Mouse (Mus musculus) limb, embryonic 15.5 days (tissue): Measurements from ENCODE around the gene Bdh2. TPM values are rescaled to one million over a fixed set of nuclear protein-coding genes. Genes with fewer than 3 reads are reported as not detected.

Source experiments
- ATAC-seq: fragments of 200-750 bp; cut with Nextera tagmentation; 2 replicates; pipeline ENCODE4 v1.8.0; 2017; ENCODE audit warnings: low read depth, moderate TSS enrichment; ENCODE audit not compliant: insufficient number of reproducible peaks, low FRiP score, low TSS enrichment
- H3K27ac ChIP-seq: fragments of 300-500 bp; sonication (generic); 2 replicates; pipeline ENCODE4 v1.5.1; 2015; ENCODE audit warnings: moderate library complexity, mild to moderate bottlenecking, inconsistent platforms
- H3K27me3 ChIP-seq: fragments of 300-500 bp; sonication (generic); 2 replicates; pipeline ENCODE4 v1.6.1; 2015; ENCODE audit warnings: inconsistent platforms
- H3K36me3 ChIP-seq: fragments of 300-500 bp; sonication (generic); 2 replicates; pipeline ENCODE4 v1.6.1; 2015; ENCODE audit warnings: inconsistent platforms
- H3K4me1 ChIP-seq: fragments of 300-500 bp; sonication (generic); 2 replicates; pipeline ENCODE4 v1.6.1; 2015; ENCODE audit warnings: inconsistent platforms
- H3K4me2 ChIP-seq: fragments of 300-500 bp; sonication (generic); 2 replicates; pipeline ENCODE4 v1.6.1; 2015; ENCODE audit warnings: mild to moderate bottlenecking, inconsistent platforms
- H3K4me3 ChIP-seq: fragments of 300-500 bp; sonication (generic); 2 replicates; pipeline ENCODE4 v1.5.1; 2015; ENCODE audit warnings: mild to moderate bottlenecking, inconsistent platforms
- H3K9ac ChIP-seq: fragments of 300-500 bp; sonication (generic); 2 replicates; pipeline ENCODE4 v1.6.1; 2015; ENCODE audit warnings: inconsistent platforms
- H3K9me3 ChIP-seq: fragments of 300-500 bp; sonication (generic); 2 replicates; pipeline ENCODE4 v1.6.1; 2016; ENCODE audit warnings: inconsistent platforms
- WGBS: fragments of 180-500 bp; shearing (Covaris S2); methylation state at CpG from one replicate; pipeline ENCODE4 v1.1.7; 2015; 5-methylcytosine and 5-hydroxymethylcytosine counted together
- polyA plus RNA-seq: library from polyadenylated mRNA; unstranded; fragments of >200 nt; fragmentation: Nextera tagmentation; extraction: Ambion mirVana; gene quantifications from 2 replicates; pipeline ENCODE4 v1.2.1, GENCODE M21; 2015

The Bdh2 gene
- polyA plus RNA-seq, 1 experiment from 2014 or later: 14.7 TPM

DNA sequence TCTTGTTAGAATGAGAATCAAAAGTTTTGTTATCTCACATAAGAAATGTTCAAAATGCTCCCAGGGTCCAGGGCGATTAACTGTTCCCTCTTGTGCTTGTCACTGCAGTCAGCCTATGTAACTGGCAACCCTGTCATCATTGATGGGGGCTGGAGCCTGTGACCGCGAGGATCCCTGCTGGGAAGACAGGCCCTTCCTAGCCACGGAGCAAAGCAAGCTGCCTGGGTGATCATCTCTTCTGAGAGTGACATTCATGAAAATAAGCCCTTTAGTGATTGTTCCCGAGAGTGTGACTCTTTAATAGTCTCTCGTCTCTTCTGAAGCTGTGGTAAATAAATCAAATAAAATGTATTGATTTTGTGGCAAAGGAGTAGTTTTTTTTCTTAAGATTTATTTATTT is 23.0 kb downstream of the Bdh2 start:
- 43% methylated on average over 6 of the region's 6 CpGs for WGBS
- peaks cover 11% of the 10 kb centered on the region for H3K4me1 ChIP-seq
- no peak overlapping the region for H3K9ac ChIP-seq
- no peaks in the 10 kb centered on the region for H3K9me3 ChIP-seq
- no peaks in the 10 kb centered on the region for H3K27me3 ChIP-seq
- no peak overlapping the region for H3K4me3 ChIP-seq
- no peak overlapping the region for H3K27ac ChIP-seq
- no peak for ATAC-seq
- H3K36me3 ChIP-seq: no peaks in the 10 kb centered on the region
- no peak overlapping the region for H3K4me2 ChIP-seq

DNA sequence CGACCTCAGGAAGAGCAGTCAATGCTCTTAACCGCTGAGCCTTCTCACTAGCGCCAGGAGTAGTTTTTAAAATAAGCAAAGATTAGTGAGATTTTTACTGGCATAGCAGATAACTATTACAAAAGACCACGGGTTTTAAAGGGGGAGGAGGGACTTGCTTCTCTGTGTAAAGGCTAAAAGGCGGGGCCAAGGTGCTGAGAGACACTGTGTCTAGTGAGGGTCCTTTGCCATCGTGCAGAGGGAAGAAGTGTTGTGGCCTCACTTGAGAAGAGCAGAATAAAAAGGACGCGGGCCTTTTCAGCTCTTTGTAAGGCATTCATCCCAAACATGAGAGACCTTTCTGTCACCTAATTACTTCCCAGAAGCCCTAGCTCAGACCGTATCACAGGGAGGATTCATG is 23.5 kb downstream of the Bdh2 start:
- H3K4me3 ChIP-seq: no peak overlapping the region
- H3K9me3 ChIP-seq: no peaks in the 10 kb centered on the region
- no peak for ATAC-seq

DNA sequence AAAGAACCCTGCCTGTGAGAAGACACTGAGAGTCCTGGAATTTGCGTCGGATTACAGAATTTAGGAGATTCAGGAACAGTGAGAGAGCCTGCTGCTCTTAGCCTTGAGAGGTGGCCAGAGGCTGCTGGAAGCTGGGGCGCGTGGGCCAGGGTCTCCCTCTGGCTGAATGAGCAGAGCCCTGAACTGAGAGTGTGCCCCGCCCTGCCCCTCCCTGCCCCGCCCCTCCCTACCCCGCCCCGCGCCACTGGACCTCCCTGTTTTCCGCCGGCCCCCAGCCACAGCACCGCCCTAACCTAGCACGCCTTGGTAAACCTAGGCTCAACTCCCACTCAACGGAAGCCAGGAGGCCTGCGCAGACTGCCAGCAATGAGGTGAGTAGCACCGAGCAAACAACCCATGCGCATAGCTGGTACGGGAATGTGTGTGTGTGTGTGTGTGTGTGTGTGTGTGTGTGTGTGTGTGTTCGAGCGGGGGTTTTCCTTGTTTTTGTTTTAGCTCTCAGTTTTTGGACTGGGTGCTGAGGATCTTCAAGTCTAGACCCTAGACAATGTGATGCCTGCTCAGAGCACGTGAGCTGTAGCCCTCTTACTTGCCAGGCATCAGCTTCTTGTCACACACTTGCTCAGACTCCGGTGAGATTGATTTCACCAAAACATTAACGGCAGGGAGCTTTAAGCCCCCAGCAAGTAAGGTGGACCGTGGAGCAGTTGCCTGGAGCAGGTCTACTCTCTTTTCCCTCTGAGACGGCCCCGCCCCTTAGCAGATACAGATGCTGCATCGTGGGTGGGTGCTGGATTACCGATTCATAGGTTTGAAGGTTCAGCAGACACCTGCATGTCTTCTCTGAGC is 26.6 kb downstream of the Bdh2 start, which contains the start of gene Slc9b2:
TSS of gene Slc9b2 (plus strand) at position 290 of the 849 bp plus-strand sequence.
- no peak within 1 kb of the TSS for H3K9ac ChIP-seq
- H3K4me3 ChIP-seq: peak within 1 kb of the TSS; percentile 37
- H3K27ac ChIP-seq: no peak within 1 kb of the TSS

More for the DNA sequence above, 23.5 kb downstream of the Bdh2 start:
- H3K27ac ChIP-seq: no peak overlapping the region
- no peak overlapping the region for H3K4me2 ChIP-seq
- no peak overlapping the region for H3K9ac ChIP-seq
- H3K4me1 ChIP-seq: peaks cover 11% of the 10 kb centered on the region
- WGBS: 37% methylated on average over 9 of the region's 9 CpGs
- H3K27me3 ChIP-seq: no peaks in the 10 kb centered on the region
- no peaks in the 10 kb centered on the region for H3K36me3 ChIP-seq

DNA sequence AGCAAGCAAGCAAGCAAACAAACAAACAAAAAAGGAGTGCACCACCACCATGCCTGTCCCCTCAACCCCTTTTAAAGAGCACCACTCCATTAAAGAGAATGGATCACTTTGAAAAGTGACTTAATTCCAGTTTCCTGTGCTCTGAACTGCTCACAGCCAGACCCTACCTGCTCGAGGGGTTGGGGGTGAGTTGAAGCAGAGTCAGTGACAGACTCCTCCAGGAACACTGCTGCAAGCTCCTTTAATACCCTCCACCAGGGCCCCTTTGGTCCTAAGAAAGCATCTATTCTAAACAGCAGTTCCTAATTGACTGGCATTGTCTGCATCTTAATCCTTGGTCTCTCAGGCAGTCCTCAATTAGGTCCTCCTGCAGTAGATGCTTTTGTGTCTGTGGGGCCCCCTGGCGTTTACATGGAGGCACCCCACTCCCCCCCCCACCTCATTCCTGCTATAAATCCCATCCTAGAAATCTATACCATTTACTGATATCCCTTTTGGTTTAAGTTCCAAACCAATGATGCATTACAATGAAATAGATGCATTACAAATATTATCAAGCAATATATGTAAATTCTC is 32.0 kb downstream of the Bdh2 start:
- Histone ChIP-seq H3K27me3 (no peaks in the 10 kb centered on the region), H3K27ac (no peak overlapping the region), H3K4me1 (peaks cover 2% of the 10 kb centered on the region; the same call in 1 of the 2 replicates), H3K9me3 (no peaks in the 10 kb centered on the region), H3K9ac (no peak overlapping the region), H3K4me2 (no peak overlapping the region), H3K4me3 (no peak overlapping the region), H3K36me3 (no peaks in the 10 kb centered on the region)
- no peak for ATAC-seq
- WGBS: 35% methylated on average over 2 of the region's 2 CpGs

More for the DNA sequence above, 26.6 kb downstream of the Bdh2 start, which contains the start of gene Slc9b2:
- peak; percentile 80; the same call in 1 of the 2 replicates for ATAC-seq
- 11% methylated on average over 26 of the region's 28 CpGs for WGBS
- peak within 1 kb of the TSS; percentile 75 for H3K4me2 ChIP-seq
- no peaks in the 10 kb centered on the region for H3K27me3 ChIP-seq
- H3K9me3 ChIP-seq: no peaks in the 10 kb centered on the region
- H3K4me1 ChIP-seq: peaks cover 11% of the 10 kb centered on the region
- no peaks in the 10 kb centered on the region for H3K36me3 ChIP-seq

DNA sequence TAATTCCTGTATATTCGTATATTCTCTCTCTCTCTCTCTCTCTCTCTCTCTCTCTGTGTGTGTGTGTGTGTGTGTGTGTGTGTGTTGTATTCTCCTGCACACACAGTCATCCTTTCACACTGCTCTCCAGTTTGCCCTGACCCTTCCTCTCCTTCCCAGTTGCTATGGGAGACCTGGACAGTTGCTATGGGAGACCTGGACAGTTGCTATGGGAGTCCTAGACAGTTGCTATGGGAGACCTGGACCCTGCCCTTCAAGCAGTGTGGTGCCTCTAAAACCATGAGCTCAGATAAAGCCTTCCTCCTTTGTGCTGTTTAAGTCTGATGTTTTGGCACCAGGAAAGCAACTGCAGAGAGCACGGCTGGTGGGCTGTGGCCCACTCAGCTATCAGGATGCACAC is 32.7 kb downstream of the Bdh2 start:
- no peaks in the 10 kb centered on the region for H3K9me3 ChIP-seq
- H3K9ac ChIP-seq: no peak overlapping the region
- WGBS: 80% methylated on average over 2 of the region's 2 CpGs
- no peaks in the 10 kb centered on the region for H3K36me3 ChIP-seq
- no peaks in the 10 kb centered on the region for H3K27me3 ChIP-seq
- H3K4me1 ChIP-seq: no peaks in the 10 kb centered on the region
- H3K4me2 ChIP-seq: no peak overlapping the region
- no peak overlapping the region for H3K27ac ChIP-seq
- H3K4me3 ChIP-seq: no peak overlapping the region
- ATAC-seq: no peak

DNA sequence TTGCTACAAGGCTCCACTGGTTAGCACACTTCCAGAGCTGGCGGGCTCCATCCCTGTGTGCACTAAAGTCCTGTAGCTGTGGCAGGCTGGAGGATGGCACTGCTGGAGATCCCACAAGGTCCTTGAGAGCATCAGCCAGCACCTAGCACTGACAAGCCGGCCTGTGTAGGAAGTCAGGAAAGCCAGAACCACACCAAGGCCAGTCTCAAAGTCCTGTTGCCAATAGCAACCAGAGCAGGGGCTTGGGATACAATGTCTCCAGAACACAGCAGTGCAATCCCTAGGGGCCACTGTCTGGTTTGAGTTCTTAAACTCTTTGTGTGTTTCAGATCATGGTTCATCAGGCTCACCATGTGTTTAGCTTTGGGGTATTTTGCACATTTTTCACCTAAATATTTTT is 33.8 kb downstream of the Bdh2 start:
- H3K9ac ChIP-seq: no peak overlapping the region
- no peaks in the 10 kb centered on the region for H3K27me3 ChIP-seq
- no peak for ATAC-seq
- no peaks in the 10 kb centered on the region for H3K9me3 ChIP-seq
- no peaks in the 10 kb centered on the region for H3K36me3 ChIP-seq
- H3K4me2 ChIP-seq: no peak overlapping the region
- no peaks in the 10 kb centered on the region for H3K4me1 ChIP-seq
- no peak overlapping the region for H3K27ac ChIP-seq
- WGBS: 67% methylated on average over 2 of the region's 2 CpGs
- no peak overlapping the region for H3K4me3 ChIP-seq

DNA sequence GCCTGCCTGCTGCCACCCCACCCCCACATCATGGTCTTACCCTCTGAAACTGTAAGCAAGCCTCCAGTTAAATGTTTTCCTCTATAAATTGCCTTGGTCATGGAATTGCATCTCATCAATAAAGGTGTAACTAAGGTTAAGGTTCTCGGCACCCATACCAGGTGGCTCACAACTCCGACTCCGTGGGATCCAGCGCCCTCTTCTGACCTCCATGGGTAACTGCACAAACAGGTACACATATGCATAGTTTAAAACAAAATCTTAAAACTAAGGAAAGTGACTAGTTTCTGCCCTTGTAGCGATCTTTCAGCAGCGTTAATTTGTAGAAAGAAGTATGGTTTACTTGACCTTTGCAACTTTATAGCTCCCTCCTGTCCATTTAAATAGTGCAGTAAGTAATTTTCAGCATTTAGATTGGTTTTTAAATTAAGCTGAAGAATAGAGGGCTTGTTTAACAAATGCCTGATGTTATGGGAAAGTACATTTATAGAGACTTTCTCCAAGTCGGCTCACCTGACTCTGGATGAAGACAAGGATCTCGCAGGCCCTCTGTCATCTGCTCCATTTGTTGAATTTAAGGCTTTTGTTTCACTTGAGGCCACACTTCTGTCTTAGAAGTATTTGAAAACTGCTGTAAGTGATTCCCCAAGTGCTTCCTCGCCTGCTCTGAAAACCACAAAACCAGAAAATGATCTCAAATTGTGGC is 34.9 kb downstream of the Bdh2 start:
- Histone ChIP-seq H3K27ac (no peak overlapping the region), H3K9me3 (no peaks in the 10 kb centered on the region), H3K4me2 (no peak overlapping the region), H3K9ac (no peak overlapping the region), H3K4me3 (no peak overlapping the region), H3K4me1 (no peaks in the 10 kb centered on the region), H3K36me3 (no peaks in the 10 kb centered on the region), H3K27me3 (no peaks in the 10 kb centered on the region)
- WGBS: 66% methylated on average over 9 of the region's 9 CpGs
- no peak for ATAC-seq

DNA sequence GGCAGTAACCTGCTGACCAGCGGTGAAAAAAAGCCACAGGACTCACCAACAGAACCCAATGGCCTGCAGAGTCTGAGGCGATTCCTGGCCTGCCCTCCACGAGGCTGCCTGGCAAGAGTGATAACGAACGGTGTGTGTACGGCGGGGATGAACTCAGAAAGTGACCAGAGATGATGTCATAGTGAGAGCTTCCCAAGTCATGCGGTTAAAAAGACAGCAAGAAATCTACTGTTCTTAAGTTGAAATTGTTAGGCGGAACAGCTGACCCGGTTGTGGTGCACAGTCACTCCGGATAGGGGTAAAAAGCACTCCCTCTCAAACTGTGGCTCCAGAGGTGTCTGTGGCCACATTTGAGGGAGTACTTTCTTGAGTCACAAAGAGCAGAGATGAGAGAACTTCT is 37.3 kb downstream of the Bdh2 start:
- ATAC-seq: no peak
- no peaks in the 10 kb centered on the region for H3K9me3 ChIP-seq
- H3K4me3 ChIP-seq: no peak overlapping the region
- WGBS: 81% methylated on average over 11 of the region's 11 CpGs
- no peaks in the 10 kb centered on the region for H3K27me3 ChIP-seq
- no peaks in the 10 kb centered on the region for H3K36me3 ChIP-seq
- H3K9ac ChIP-seq: no peak overlapping the region
- no peak overlapping the region for H3K4me2 ChIP-seq
- H3K27ac ChIP-seq: no peak overlapping the region
- H3K4me1 ChIP-seq: no peaks in the 10 kb centered on the region

DNA sequence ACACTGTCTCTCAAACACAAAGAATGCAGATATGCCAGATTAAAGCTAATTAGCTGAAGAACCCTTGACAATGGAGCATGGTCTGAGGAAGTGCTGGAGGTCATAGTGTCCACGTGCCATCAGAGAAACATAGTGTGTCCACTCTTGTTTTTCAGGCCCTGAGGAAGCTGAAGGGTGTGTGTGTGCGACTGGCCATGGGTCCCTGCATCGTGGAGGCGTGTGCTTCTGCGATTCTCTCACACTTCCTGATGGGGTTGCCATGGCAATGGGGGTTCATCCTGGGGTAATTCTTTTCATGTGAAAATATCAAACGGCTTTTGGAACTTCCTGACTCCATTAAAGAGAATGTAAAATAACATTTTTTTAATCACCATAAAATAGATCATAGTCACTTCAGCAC is 43.3 kb downstream of the Bdh2 start:
- no peaks in the 10 kb centered on the region for H3K4me1 ChIP-seq
- H3K4me3 ChIP-seq: no peak overlapping the region
- H3K4me2 ChIP-seq: no peak overlapping the region
- H3K27me3 ChIP-seq: no peaks in the 10 kb centered on the region
- no peak for ATAC-seq
- no peak overlapping the region for H3K27ac ChIP-seq
- H3K9ac ChIP-seq: no peak overlapping the region
- WGBS: 62% methylated on average over 6 of the region's 6 CpGs
- no peaks in the 10 kb centered on the region for H3K36me3 ChIP-seq
- no peaks in the 10 kb centered on the region for H3K9me3 ChIP-seq

DNA sequence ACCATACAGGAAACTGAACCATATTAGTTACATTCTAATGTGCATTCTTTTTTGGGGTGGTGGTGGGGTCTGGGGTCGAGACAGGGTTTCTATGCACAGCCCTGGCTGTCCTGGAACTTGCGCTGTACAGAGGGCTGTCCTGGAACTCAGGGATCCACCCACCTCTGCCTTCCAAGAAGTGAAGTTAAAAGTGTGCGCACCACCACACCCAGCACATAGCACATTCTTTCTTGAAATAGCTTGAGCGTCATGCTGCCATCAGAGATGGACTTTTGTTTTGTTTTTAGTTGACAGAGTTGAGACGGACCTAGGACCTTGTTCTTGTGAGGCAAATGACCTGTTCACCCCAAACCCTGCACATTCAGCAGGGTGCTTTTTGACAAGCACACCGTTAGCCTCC is 46.2 kb downstream of the Bdh2 start:
- no peaks in the 10 kb centered on the region for H3K9me3 ChIP-seq
- whole genome bisulfite sequencing: 70% methylated on average over 6 of the region's 6 CpGs
- no peak for ATAC-seq

DNA sequence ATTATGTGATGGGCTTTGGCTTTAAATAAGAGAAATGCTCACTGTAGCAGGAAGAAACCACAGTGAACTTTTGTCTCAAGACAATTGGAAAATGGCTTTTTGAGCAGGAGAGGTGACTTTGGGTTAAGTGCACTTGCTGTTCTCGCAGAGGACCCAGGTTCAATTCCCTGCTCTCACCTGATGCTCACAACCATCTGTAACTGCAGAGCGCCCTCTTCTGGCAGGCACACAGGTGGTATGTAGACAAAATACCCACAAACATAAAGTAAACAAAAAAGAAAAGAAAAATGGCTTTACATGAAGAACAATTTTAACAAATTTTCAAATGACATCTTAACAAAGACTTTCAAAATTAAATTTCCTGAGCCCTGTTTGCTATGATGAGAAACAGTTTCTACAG is 46.6 kb downstream of the Bdh2 start:
- Histone ChIP-seq H3K27ac (no peak overlapping the region), H3K4me3 (no peak overlapping the region), H3K9me3 (no peaks in the 10 kb centered on the region), H3K27me3 (no peaks in the 10 kb centered on the region), H3K36me3 (no peaks in the 10 kb centered on the region), H3K4me2 (no peak overlapping the region), H3K9ac (no peak overlapping the region), H3K4me1 (no peaks in the 10 kb centered on the region)
- no peak for ATAC-seq
- WGBS: 62% methylated on average over 2 of the region's 2 CpGs

More for the DNA sequence above, 46.2 kb downstream of the Bdh2 start:
- Histone ChIP-seq H3K27me3 (no peaks in the 10 kb centered on the region), H3K9ac (no peak overlapping the region), H3K4me2 (no peak overlapping the region), H3K36me3 (no peaks in the 10 kb centered on the region), H3K27ac (no peak overlapping the region), H3K4me1 (no peaks in the 10 kb centered on the region), H3K4me3 (no peak overlapping the region)

DNA sequence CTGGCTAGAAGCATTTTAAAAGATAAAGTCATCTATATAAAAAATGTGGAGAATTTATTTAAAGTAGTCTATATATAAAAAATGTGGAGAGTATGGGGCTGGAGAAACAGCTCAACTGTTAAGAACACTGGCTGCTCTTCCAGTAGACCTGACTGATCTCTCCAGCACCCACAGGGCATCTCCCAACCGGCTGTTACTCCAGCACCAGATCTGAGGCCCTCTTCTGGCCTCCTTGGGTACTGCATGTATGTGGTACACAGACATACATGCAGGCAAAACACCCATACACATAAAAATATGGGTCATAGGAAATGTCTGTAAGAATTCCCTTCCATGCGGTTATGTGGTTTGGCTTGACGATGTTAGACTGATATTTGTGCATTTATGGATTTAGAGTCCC is 47.5 kb downstream of the Bdh2 start:
- Histone ChIP-seq H3K27ac (no peak overlapping the region), H3K4me1 (no peaks in the 10 kb centered on the region), H3K9me3 (no peaks in the 10 kb centered on the region), H3K4me3 (no peak overlapping the region), H3K27me3 (no peaks in the 10 kb centered on the region), H3K4me2 (no peak overlapping the region), H3K36me3 (no peaks in the 10 kb centered on the region), H3K9ac (no peak overlapping the region)
- WGBS: 36% methylated on average over 3 of the region's 3 CpGs
- ATAC-seq: no peak
